Mouse (Mus musculus): ENCODE results near the gene Nxpe2. TPM values are rescaled to one million over a fixed set of nuclear protein-coding genes. Genes with fewer than 3 reads are reported as not detected.

Gene Nxpe2
- total and polyA plus RNA-seq, 3 experiments, result 19.5 to 44.3 (median 30.5) TPM

GRCm38 (mm10) chr9:48326338-48326737 is 26.9 kb downstream of the Nxpe2 start:
- TF ChIP-seq SIN3A (IDR thresholded peaks at IDR 0.05; ENCODE audit: low read length) (no peak), GABPA (IDR thresholded peaks at IDR 0.05; ENCODE audit: insufficient replicate concordance, low read depth, low read length) (no peak), IRF4 (IDR thresholded peaks at IDR 0.05; ENCODE audit: low read depth, low read length) (no peak), USF2 (conservative IDR thresholded peaks at IDR 0.05; ENCODE audit: low read depth, low read length) (no peak), JUN (IDR thresholded peaks at IDR 0.05; ENCODE audit: insufficient read depth, low read depth, low read length) (no peak), POLR2A (IDR thresholded peaks at IDR 0.05; ENCODE audit: low read depth, low read length) (no peak), TCF12 (IDR thresholded peaks at IDR 0.05; ENCODE audit: low read depth, low read length) (no peak), MAFK (IDR thresholded peaks at IDR 0.05; ENCODE audit: insufficient replicate concordance, low read length) (no peak), RCOR1 (conservative IDR thresholded peaks at IDR 0.05; ENCODE audit: low read depth, low read length) (no peak), PAX5 (IDR thresholded peaks at IDR 0.05; ENCODE audit: low read length) (no peak), E2F4 (IDR thresholded peaks at IDR 0.05; ENCODE audit: insufficient replicate concordance, low read depth, low read length) (no peak), EP300 (IDR thresholded peaks at IDR 0.05; ENCODE audit: low read length) (no peak), NRF1 (IDR thresholded peaks at IDR 0.05; ENCODE audit: low read depth, low read length) (no peak), MEF2A (IDR thresholded peaks at IDR 0.05; ENCODE audit: borderline replicate concordance, low read depth, low read length) (no peak), BHLHE40 (IDR thresholded peaks at IDR 0.05; ENCODE audit: low read depth, low read length) (no peak), CHD2 (IDR thresholded peaks at IDR 0.05; ENCODE audit: low read length) (no peak), KAT2A (IDR thresholded peaks at IDR 0.05; ENCODE audit: insufficient replicate concordance, low read length) (no peak)
- peaks cover 5 to 65% of the 10 kb centered on the region in 2 experiments for H3K36me3 ChIP-seq (replicated peaks in 1 of 2; ENCODE audit: control insufficient read depth in 1 of 2, insufficient read depth in 1 of 2, low read length in 1 of 2)
- peaks cover 3 to 12% of the 10 kb centered on the region in 2 experiments; a peak in 3 of 4 replicates for H3K4me1 ChIP-seq (ENCODE audit: control insufficient read depth in 1 of 2, insufficient read depth in 2 of 2)
- dilution Hi-C loops (cut with MboI; ENCODE audit: extremely low pct_ligation_motif_present, extremely low pct_unique_long_range_greater_than_20kb, low sequenced_read_pairs) (no loop called here), in situ Hi-C loops (cut with MboI; ENCODE audit: low pct_ligation_motif_present, low pct_unique_long_range_greater_than_20kb, low sequenced_read_pairs) (no loop called here)
- no peaks in the 10 kb centered on the region for H3K79me2 ChIP-seq (replicated peaks; ENCODE audit: control insufficient read depth, extremely low read depth, insufficient read depth, poor library complexity, severe bottlenecking)
- no peak overlapping the region for H3K4me3 ChIP-seq (replicated peaks in 1 of 3; ENCODE audit: low read depth in 2 of 3, low read length in 2 of 3, poor library complexity in 1 of 3)
- no peak overlapping the region for H3K27ac ChIP-seq (ENCODE audit: insufficient read depth, low read depth)
- H3K4me2 ChIP-seq (ENCODE audit: insufficient read depth, low read depth, poor library complexity, severe bottlenecking), result no peak overlapping the region
- no peaks in the 10 kb centered on the region for H3K27me3 ChIP-seq (replicated peaks)
- H3K9ac ChIP-seq (ENCODE audit: insufficient read depth, low read depth), result no peak overlapping the region
- H3K9me3 ChIP-seq (replicated peaks; ENCODE audit: low read length), result no peaks in the 10 kb centered on the region
- DNase-seq (ENCODE audit: extremely low read depth), result no peak

GRCm38 (mm10) chr9:48315825-48316224 is 37.4 kb downstream of the Nxpe2 start:
- Histone ChIP-seq H3K36me3 (replicated peaks in 1 of 2; ENCODE audit: control insufficient read depth in 1 of 2, insufficient read depth in 1 of 2, low read length in 1 of 2) (peaks cover 0 to 9% of the 10 kb centered on the region in 2 experiments), H3K27me3 (replicated peaks) (no peaks in the 10 kb centered on the region), H3K4me1 (ENCODE audit: control insufficient read depth in 1 of 2, insufficient read depth in 2 of 2) (no peaks in the 10 kb centered on the region), H3K4me2 (ENCODE audit: insufficient read depth, low read depth, poor library complexity, severe bottlenecking) (no peak overlapping the region), H3K79me2 (replicated peaks; ENCODE audit: control insufficient read depth, extremely low read depth, insufficient read depth, poor library complexity, severe bottlenecking) (no peaks in the 10 kb centered on the region), H3K27ac (ENCODE audit: insufficient read depth, low read depth) (no peak overlapping the region), H3K4me3 (replicated peaks in 1 of 3; ENCODE audit: low read depth in 2 of 3, low read length in 2 of 3, poor library complexity in 1 of 3) (no peak overlapping the region), H3K9ac (ENCODE audit: insufficient read depth, low read depth) (no peak overlapping the region), H3K9me3 (replicated peaks; ENCODE audit: low read length) (no peaks in the 10 kb centered on the region)
- dilution Hi-C loops (cut with MboI; ENCODE audit: extremely low pct_ligation_motif_present, extremely low pct_unique_long_range_greater_than_20kb, low sequenced_read_pairs), result no loop called here
- DNase-seq (ENCODE audit: extremely low read depth), result no peak
- TF ChIP-seq RCOR1 (conservative IDR thresholded peaks at IDR 0.05; ENCODE audit: low read depth, low read length), result no peak
- no peak for TF ChIP-seq HCFC1 (IDR thresholded peaks at IDR 0.05; ENCODE audit: low read depth, low read length)
- TF ChIP-seq JUN (IDR thresholded peaks at IDR 0.05; ENCODE audit: insufficient read depth, low read depth, low read length), result no peak
- TF ChIP-seq MXI1 (IDR thresholded peaks at IDR 0.05; ENCODE audit: low read depth, low read length), result no peak
- TF ChIP-seq MAX (IDR thresholded peaks at IDR 0.05; ENCODE audit: low read length), result no peak
- no peak for TF ChIP-seq TCF12 (IDR thresholded peaks at IDR 0.05; ENCODE audit: low read depth, low read length)
- no peak for TF ChIP-seq JUND (conservative IDR thresholded peaks at IDR 0.05; ENCODE audit: low read depth, low read length)
- no peak for TF ChIP-seq PAX5 (IDR thresholded peaks at IDR 0.05; ENCODE audit: low read length)
- no peak for TF ChIP-seq USF1 (IDR thresholded peaks at IDR 0.05; ENCODE audit: low read depth, low read length)
- TF ChIP-seq IRF4 (IDR thresholded peaks at IDR 0.05; ENCODE audit: low read depth, low read length), result no peak
- no peak for TF ChIP-seq POLR2A (IDR thresholded peaks at IDR 0.05; ENCODE audit: low read depth, low read length)
- TF ChIP-seq ETS1 (conservative IDR thresholded peaks at IDR 0.05; ENCODE audit: low read depth, low read length), result no peak
- no peak for TF ChIP-seq NRF1 (IDR thresholded peaks at IDR 0.05; ENCODE audit: low read depth, low read length)
- no peak for TF ChIP-seq POLR2AphosphoS2 (IDR thresholded peaks at IDR 0.05; ENCODE audit: low read depth, low read length)
- TF ChIP-seq USF2 (conservative IDR thresholded peaks at IDR 0.05; ENCODE audit: low read depth, low read length), result no peak
- no peak for TF ChIP-seq KAT2A (IDR thresholded peaks at IDR 0.05; ENCODE audit: insufficient replicate concordance, low read length)
- no peak for TF ChIP-seq BHLHE40 (IDR thresholded peaks at IDR 0.05; ENCODE audit: low read depth, low read length)
- in situ Hi-C loops (cut with MboI; ENCODE audit: low pct_ligation_motif_present, low pct_unique_long_range_greater_than_20kb, low sequenced_read_pairs), result no loop called here

Data from CH12.LX (cell line).